Mouse (Mus musculus) small intestine, adult 2 months (tissue): ENCODE measurements at regions not wholly inside any gene's neighbourhood (a gene's known extent, or its start where the extent isn't known, plus 50 kb on each side); places are given as distances from the start of the nearest gene placed in this dataset.

Experiments
- H3K27ac ChIP-seq: fragments of 200-500 bp; 2 replicates; pipeline ENCODE4 v1.5.1; 2012; ENCODE audit warnings: low read depth, low read length, control low read depth, inconsistent platforms; ENCODE audit not compliant: insufficient read depth
- H3K27me3 ChIP-seq: fragments of 200-500 bp; 2 replicates; pipeline ENCODE4 v1.6.1; 2012; ENCODE audit warnings: mild to moderate bottlenecking, moderate library complexity, low read length, inconsistent platforms; ENCODE audit not compliant: control insufficient read depth, insufficient read depth
- H3K36me3 ChIP-seq: fragments of 200-500 bp; 2 replicates; pipeline ENCODE4 v1.6.1; 2012; ENCODE audit warnings: mild to moderate bottlenecking, low read length, control low read depth, inconsistent platforms; ENCODE audit not compliant: control insufficient read depth, insufficient read depth
- H3K4me1 ChIP-seq: fragments of 200-500 bp; 2 replicates; pipeline ENCODE4 v1.6.1; 2012; ENCODE audit warnings: low read length, inconsistent platforms, mixed read lengths; ENCODE audit not compliant: control insufficient read depth, insufficient read depth, insufficient read length
- H3K4me3 ChIP-seq: fragments of 200-500 bp; 2 replicates; pipeline ENCODE4 v1.5.1; 2012; ENCODE audit warnings: low read depth, mild to moderate bottlenecking, control low read depth, inconsistent platforms, low read length, moderate library complexity
- CTCF ChIP-seq: fragments of 200-500 bp; IDR thresholded peaks from 2 replicates; pipeline ENCODE4 v1.5.1; 2012; ENCODE audit warnings: low read depth, mild to moderate bottlenecking, control low read depth, inconsistent platforms, low read length, moderate library complexity, mixed read lengths; ENCODE audit not compliant: insufficient replicate concordance, insufficient read length; ENCODE audit errors: extremely low read depth
- POLR2A ChIP-seq: fragments of 200-500 bp; IDR thresholded peaks from 2 replicates; pipeline ENCODE4 v1.6.1; 2012; ENCODE audit warnings: low read depth, mild to moderate bottlenecking, control low read depth, inconsistent platforms, low read length, moderate library complexity
- WGBS: fragments of 180-500 bp; shearing (Covaris S2); methylation state at CpG from one replicate; pipeline ENCODE4 v1.1.7; 2018; 5-methylcytosine and 5-hydroxymethylcytosine counted together

GRCm38 (mm10) chr3:50990810-50991209 is 233.4 kb upstream of the Noct start:
- no peaks in the 10 kb centered on the region for H3K36me3 ChIP-seq
- 68% methylated on average over 11 of the region's 11 CpGs for WGBS
- no peaks in the 10 kb centered on the region for H3K4me1 ChIP-seq
- H3K27ac ChIP-seq, result no peak overlapping the region
- TF ChIP-seq CTCF (no peak), POLR2A (no peak)
- H3K27me3 ChIP-seq, result no peaks in the 10 kb centered on the region
- H3K4me3 ChIP-seq, result no peak overlapping the region

- Histone ChIP-seq H3K27me3 (no peaks in the 10 kb centered on the region), H3K4me3 (no peak overlapping the region), H3K36me3 (no peaks in the 10 kb centered on the region), H3K27ac (no peak overlapping the region), H3K4me1 (no peaks in the 10 kb centered on the region)
- TF ChIP-seq CTCF (no peak), POLR2A (no peak)
- 58% methylated on average over 9 of the region's 9 CpGs for WGBS
Measured at GRCm38 (mm10) chr3:50992581-50993313, 231.5 kb upstream of the Noct start.

DNA sequence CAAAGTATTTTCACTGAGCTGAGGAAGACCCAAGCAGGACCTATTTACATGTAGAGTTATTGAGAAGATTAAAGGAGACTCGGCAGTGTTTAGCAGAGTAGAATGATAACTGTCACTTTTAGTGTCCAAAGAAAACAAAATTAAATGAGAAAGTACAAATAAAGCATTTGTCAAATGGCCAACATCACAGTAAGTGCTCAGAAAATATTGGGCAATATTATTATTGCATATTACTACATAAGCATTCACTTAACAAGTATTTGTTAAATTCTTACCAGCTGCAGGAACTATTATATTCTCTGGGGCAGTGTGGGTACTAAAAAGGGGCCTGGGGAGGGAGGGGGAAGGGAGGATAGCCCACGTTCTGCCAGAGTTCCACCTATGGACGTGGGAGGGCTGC is 224.5 kb upstream of the Noct start:
- WGBS, result 48% methylated on average over 3 of the region's 3 CpGs
- no peak for TF ChIP-seq CTCF
- TF ChIP-seq POLR2A, result no peak

GRCm38 (mm10) chr3:51000938-51001337 is 223.3 kb upstream of the Noct start:
- H3K36me3 ChIP-seq, result no peaks in the 10 kb centered on the region
- TF ChIP-seq CTCF (no peak), POLR2A (no peak)
- WGBS, result 91% methylated on average over 7 of the region's 7 CpGs

More for the DNA sequence above, 224.5 kb upstream of the Noct start:
- H3K4me1 ChIP-seq, result no peaks in the 10 kb centered on the region
- H3K36me3 ChIP-seq, result no peaks in the 10 kb centered on the region
- H3K27me3 ChIP-seq, result no peaks in the 10 kb centered on the region
- H3K27ac ChIP-seq, result no peak overlapping the region
- no peak overlapping the region for H3K4me3 ChIP-seq

GRCm38 (mm10) chr3:51002662-51003061 is 221.6 kb upstream of the Noct start:
- Histone ChIP-seq H3K36me3 (no peaks in the 10 kb centered on the region), H3K4me3 (no peak overlapping the region), H3K4me1 (no peaks in the 10 kb centered on the region), H3K27me3 (no peaks in the 10 kb centered on the region), H3K27ac (no peak overlapping the region)
- TF ChIP-seq POLR2A (no peak), CTCF (no peak)
- 77% methylated on average over 6 of the region's 6 CpGs for WGBS

More at GRCm38 (mm10) chr3:51000938-51001337, 223.3 kb upstream of the Noct start:
- Histone ChIP-seq H3K4me1 (no peaks in the 10 kb centered on the region), H3K27me3 (no peaks in the 10 kb centered on the region), H3K4me3 (no peak overlapping the region), H3K27ac (no peak overlapping the region)

- no peak overlapping the region for H3K4me3 ChIP-seq
- H3K36me3 ChIP-seq, result no peaks in the 10 kb centered on the region
- H3K27ac ChIP-seq, result no peak overlapping the region
- 79% methylated on average over 8 of the region's 8 CpGs for WGBS
- H3K27me3 ChIP-seq, result no peaks in the 10 kb centered on the region
- TF ChIP-seq POLR2A (no peak), CTCF (no peak)
- H3K4me1 ChIP-seq, result no peaks in the 10 kb centered on the region
Measured at GRCm38 (mm10) chr3:51003506-51004170, 220.6 kb upstream of the Noct start.

- H3K4me1 ChIP-seq, result no peaks in the 10 kb centered on the region
- H3K4me3 ChIP-seq, result no peak overlapping the region
- H3K27ac ChIP-seq, result no peak overlapping the region
- WGBS, result 80% methylated on average over 1 of the region's 1 CpGs
- no peaks in the 10 kb centered on the region for H3K27me3 ChIP-seq
- no peak for TF ChIP-seq CTCF
- TF ChIP-seq POLR2A, result no peak
- H3K36me3 ChIP-seq, result no peaks in the 10 kb centered on the region
Measured at GRCm38 (mm10) chr3:51004216-51004615, 220.0 kb upstream of the Noct start.
